Mouse (Mus musculus) brain, adult 2 months (tissue): ENCODE results near the gene Snx1.

Source experiments
- DNase-seq: peaks from one replicate; pipeline ENCODE4 v3.0.0; 2011; ENCODE audit warnings: low read depth, low spot score

Gene Snx1

GRCm38 (mm10) chr9:66127193-66127546, 783 bp upstream of the Snx1 start:
- no peak for DNase-seq

GRCm38 (mm10) chr9:66125543-66126455, 588 bp downstream of the Snx1 start:
- no peak for DNase-seq

GRCm38 (mm10) chr9:66124681-66125542, 1.5 kb downstream of the Snx1 start:
- peak; percentile 99 for DNase-seq

- DNase-seq = peak; percentile 23
Measured at GRCm38 (mm10) chr9:66124111-66124531, 2.3 kb downstream of the Snx1 start.

- DNase-seq = peak; percentile 58
Measured at GRCm38 (mm10) chr9:66123648-66124047, 2.7 kb downstream of the Snx1 start.

- peak; percentile 36 for DNase-seq
Measured at GRCm38 (mm10) chr9:66121421-66121820, 5.0 kb downstream of the Snx1 start.

- DNase-seq = no peak
Measured at GRCm38 (mm10) chr9:66120945-66121344, 5.4 kb downstream of the Snx1 start.

- DNase-seq = no peak
Measured at GRCm38 (mm10) chr9:66120106-66120505, 6.3 kb downstream of the Snx1 start.

GRCm38 (mm10) chr9:66119498-66119897, 6.9 kb downstream of the Snx1 start:
- peak; percentile 28 for DNase-seq

GRCm38 (mm10) chr9:66116890-66117289, 9.5 kb downstream of the Snx1 start:
- peak; percentile 65 for DNase-seq

GRCm38 (mm10) chr9:66114341-66114740, 12.0 kb downstream of the Snx1 start:
- no peak for DNase-seq

- peak; percentile 45 for DNase-seq
Measured at GRCm38 (mm10) chr9:66110611-66111379, 15.6 kb downstream of the Snx1 start.

GRCm38 (mm10) chr9:66110126-66110525, 16.3 kb downstream of the Snx1 start:
- no peak for DNase-seq

- DNase-seq = no peak
Measured at GRCm38 (mm10) chr9:66109574-66109973, 16.8 kb downstream of the Snx1 start.

GRCm38 (mm10) chr9:66105168-66105567, 21.2 kb downstream of the Snx1 start:
- no peak for DNase-seq

GRCm38 (mm10) chr9:66104601-66105000, 21.8 kb downstream of the Snx1 start:
- DNase-seq = no peak

- DNase-seq = peak; percentile 69
Measured at GRCm38 (mm10) chr9:66102668-66103067, 23.7 kb downstream of the Snx1 start.

- peak; percentile 93 for DNase-seq
Measured at GRCm38 (mm10) chr9:66101577-66101976, 24.8 kb downstream of the Snx1 start.

GRCm38 (mm10) chr9:66092664-66093063, 33.7 kb downstream of the Snx1 start:
- DNase-seq = no peak

- no peak for DNase-seq
Measured at GRCm38 (mm10) chr9:66091327-66092231, 34.8 kb downstream of the Snx1 start.
